Mouse (Mus musculus) MEL (cell line): ENCODE data around the gene Shox2. TPM values are rescaled to one million over a fixed set of nuclear protein-coding genes. Genes with fewer than 3 reads are reported as not detected.
A peak's percentile ranks its signal among the peaks of the same experiment; 100 is the strongest.

Experiments used
- DNase-seq: peaks from one replicate; pipeline ENCODE4 v3.0.0; 2011; ENCODE audit warnings: low read depth, low spot score
- H3K27ac ChIP-seq: 2 replicates; pipeline ENCODE4 v1.5.1; 2012; ENCODE audit warnings: low read depth, mild to moderate bottlenecking, control low read depth, low read length, moderate library complexity; ENCODE audit not compliant: control insufficient read depth
- H3K27me3 ChIP-seq, 2 experiments: fragments of 150-350 bp in 1 of 2; sonication (generic) in 1 of 2; 2 replicates each; pipeline ENCODE4 v1.6.1; 2012; ENCODE audit warnings: low read length in 2 of 2, mild to moderate bottlenecking in 2 of 2, improper control_type of control experiment in 1 of 2, moderate library complexity in 1 of 2; ENCODE audit not compliant: insufficient read depth in 2 of 2, control insufficient read depth in 1 of 2
- H3K36me3 ChIP-seq, 2 experiments: 2 replicates each; pipeline ENCODE4 v1.6.1; 2012 to 2014; ENCODE audit warnings: low read length in 2 of 2, improper control_type of control experiment in 1 of 2, inconsistent platforms in 1 of 2, mild to moderate bottlenecking in 1 of 2; ENCODE audit not compliant: insufficient read depth in 2 of 2, control insufficient read depth in 1 of 2
- H3K4me1 ChIP-seq, 2 experiments: fragments of 150-350 bp in 1 of 2; sonication (generic) in 1 of 2; 2 replicates each; pipeline ENCODE4 v1.6.1; 2012; ENCODE audit warnings: low read length in 2 of 2, improper control_type of control experiment in 1 of 2, mild to moderate bottlenecking in 1 of 2; ENCODE audit not compliant: insufficient read depth in 2 of 2, control insufficient read depth in 1 of 2
- H3K4me3 ChIP-seq, 2 experiments: fragments of 150-350 bp in 1 of 2; sonication (generic) in 1 of 2; 2 replicates each; pipeline ENCODE4 v1.5.1; 2012; ENCODE audit warnings: low read depth in 2 of 2, low read length in 2 of 2, mild to moderate bottlenecking in 2 of 2, moderate library complexity in 2 of 2, control low read depth in 1 of 2, improper control_type of control experiment in 1 of 2; ENCODE audit not compliant: control insufficient read depth in 1 of 2, insufficient read depth in 1 of 2
- H3K79me2 ChIP-seq: 2 replicates; pipeline ENCODE4 v1.6.1; 2012; ENCODE audit warnings: mild to moderate bottlenecking, low read length, moderate library complexity; ENCODE audit not compliant: control insufficient read depth, poor library complexity, insufficient read depth
- H3K9ac ChIP-seq: 2 replicates; pipeline ENCODE4 v1.6.1; 2012; ENCODE audit warnings: low read depth, mild to moderate bottlenecking, control low read depth, low read length, moderate library complexity; ENCODE audit not compliant: control insufficient read depth, poor library complexity, severe bottlenecking
- H3K9me3 ChIP-seq: fragments of 150-350 bp; sonication (generic); replicated peaks from 2 replicates; pipeline ENCODE4 v1.6.1; 2012; ENCODE audit warnings: mild to moderate bottlenecking, low read length, improper control_type of control experiment, moderate library complexity; ENCODE audit not compliant: insufficient read depth
- CHD2 ChIP-seq: IDR thresholded peaks from 2 replicates; pipeline ENCODE4 v1.6.1; 2011; ENCODE audit warnings: low read length, improper control_type of control experiment
- ELF1 ChIP-seq: IDR thresholded peaks from 2 replicates; pipeline ENCODE4 v1.6.1; 2014; ENCODE audit warnings: low read depth, mild to moderate bottlenecking, inconsistent platforms, low read length, improper control_type of control experiment, moderate library complexity
- GABPA ChIP-seq: IDR thresholded peaks from 2 replicates; pipeline ENCODE4 v1.6.1; 2012; ENCODE audit warnings: low read depth, mild to moderate bottlenecking, inconsistent platforms, low read length, improper control_type of control experiment, moderate library complexity
- HCFC1 ChIP-seq: IDR thresholded peaks from 2 replicates; pipeline ENCODE4 v1.6.1; 2012; ENCODE audit warnings: low read depth, mild to moderate bottlenecking, inconsistent platforms, low read length, improper control_type of control experiment, moderate library complexity
- MAX ChIP-seq: IDR thresholded peaks from 2 replicates; pipeline ENCODE4 v1.6.1; 2011; ENCODE audit warnings: low read length, improper control_type of control experiment
- MEF2A ChIP-seq: IDR thresholded peaks from 2 replicates; pipeline ENCODE4 v1.6.1; 2014; ENCODE audit warnings: low read depth, mild to moderate bottlenecking, inconsistent platforms, low read length, improper control_type of control experiment; ENCODE audit not compliant: poor library complexity, insufficient replicate concordance, severe bottlenecking; ENCODE audit errors: extremely low read depth
- MXI1 ChIP-seq: IDR thresholded peaks from 2 replicates; pipeline ENCODE4 v1.6.1; 2011; ENCODE audit warnings: mild to moderate bottlenecking, low read depth, low read length, improper control_type of control experiment
- MYB ChIP-seq: IDR thresholded peaks from 2 replicates; pipeline ENCODE4 v1.6.1; 2011; ENCODE audit warnings: mild to moderate bottlenecking, low read depth, low read length, improper control_type of control experiment
- NELFE ChIP-seq: IDR thresholded peaks from 2 replicates; pipeline ENCODE4 v1.6.1; 2011; ENCODE audit warnings: low read depth, low read length, improper control_type of control experiment
- NRF1 ChIP-seq: IDR thresholded peaks from 2 replicates; pipeline ENCODE4 v1.6.1; 2014; ENCODE audit warnings: low read depth, mild to moderate bottlenecking, inconsistent platforms, low read length, improper control_type of control experiment, moderate library complexity; ENCODE audit not compliant: poor library complexity, insufficient read depth, severe bottlenecking
- POLR2A ChIP-seq, 2 experiments: IDR thresholded peaks; 2 replicates each; pipeline ENCODE4 v1.6.1; 2011 to 2012; ENCODE audit warnings: low read length in 2 of 2, mild to moderate bottlenecking in 2 of 2, control low read depth in 1 of 2, improper control_type of control experiment in 1 of 2, low read depth in 1 of 2, moderate library complexity in 1 of 2; ENCODE audit not compliant: control insufficient read depth in 1 of 2, insufficient read depth in 1 of 2, poor library complexity in 1 of 2
- POLR2AphosphoS2 ChIP-seq: IDR thresholded peaks from 2 replicates; pipeline ENCODE4 v1.6.1; 2011; ENCODE audit warnings: low read length, improper control_type of control experiment
- RCOR1 ChIP-seq: IDR thresholded peaks from 2 replicates; pipeline ENCODE4 v1.6.1; 2012; ENCODE audit warnings: low read depth, mild to moderate bottlenecking, inconsistent platforms, low read length, improper control_type of control experiment
- SIN3A ChIP-seq: IDR thresholded peaks from 2 replicates; pipeline ENCODE4 v1.6.1; 2012; ENCODE audit warnings: low read length, improper control_type of control experiment, inconsistent platforms
- TAL1 ChIP-seq: IDR thresholded peaks from 2 replicates; pipeline ENCODE4 v1.6.1; 2012; ENCODE audit warnings: mild to moderate bottlenecking, inconsistent platforms, low read length, moderate library complexity, mixed read lengths
- TBP ChIP-seq: IDR thresholded peaks from 2 replicates; pipeline ENCODE4 v1.8.0; 2011; ENCODE audit warnings: low read depth, low read length, improper control_type of control experiment
- UBTF ChIP-seq: IDR thresholded peaks from 2 replicates; pipeline ENCODE4 v1.6.1; 2012; ENCODE audit warnings: low read depth, mild to moderate bottlenecking, inconsistent platforms, low read length, improper control_type of control experiment, moderate library complexity, borderline replicate concordance; ENCODE audit not compliant: insufficient read depth
- USF1 ChIP-seq: IDR thresholded peaks from 2 replicates; pipeline ENCODE4 v1.6.1; 2014; ENCODE audit warnings: low read depth, mild to moderate bottlenecking, inconsistent platforms, low read length, improper control_type of control experiment, moderate library complexity
- USF2 ChIP-seq, 2 experiments: IDR thresholded peaks; 2 replicates each; pipeline ENCODE4 v1.6.1; 2011 to 2012; ENCODE audit warnings: improper control_type of control experiment in 2 of 2, low read length in 2 of 2, borderline replicate concordance in 1 of 2, inconsistent platforms in 1 of 2, low read depth in 1 of 2, mild to moderate bottlenecking in 1 of 2; ENCODE audit not compliant: insufficient read depth in 1 of 2
- ZC3H11A ChIP-seq: IDR thresholded peaks from 2 replicates; pipeline ENCODE4 v1.6.1; 2012; ENCODE audit warnings: low read depth, mild to moderate bottlenecking, inconsistent platforms, low read length, improper control_type of control experiment
- ZKSCAN1 ChIP-seq: IDR thresholded peaks from 2 replicates; pipeline ENCODE4 v1.6.1; 2012; ENCODE audit warnings: low read depth, mild to moderate bottlenecking, inconsistent platforms, low read length, improper control_type of control experiment, moderate library complexity
- ZNF384 ChIP-seq: IDR thresholded peaks from 2 replicates; pipeline ENCODE4 v1.6.1; 2012; ENCODE audit warnings: low read depth, mild to moderate bottlenecking, inconsistent platforms, low read length, improper control_type of control experiment
- polyA plus RNA-seq, 2 experiments: library from polyadenylated mRNA; stranded (reverse) in 1 of 2; unstranded in 1 of 2; fragments of >175 nt in 1 of 2; fragments of >200 nt in 1 of 2; gene quantifications; 2 replicates each; pipeline versions ENCODE4 v1.2.1 to v1.2.4; 2012; ENCODE audit warnings: low replicate concordance in 2 of 2, low read depth in 1 of 2; ENCODE audit not compliant: insufficient read length in 2 of 2, insufficient read depth in 1 of 2, missing spikeins in 1 of 2
- total RNA-seq: library from RNA; depleted of rRNA; stranded (reverse); fragments of 300-350 nt; gene quantifications from 2 replicates; pipeline ENCODE4 v1.2.3, GENCODE M21; 2012

Gene Shox2
- total and polyA plus RNA-seq, 3 experiments = 3.1 to 6.5 TPM; not detected in 1

DNA sequence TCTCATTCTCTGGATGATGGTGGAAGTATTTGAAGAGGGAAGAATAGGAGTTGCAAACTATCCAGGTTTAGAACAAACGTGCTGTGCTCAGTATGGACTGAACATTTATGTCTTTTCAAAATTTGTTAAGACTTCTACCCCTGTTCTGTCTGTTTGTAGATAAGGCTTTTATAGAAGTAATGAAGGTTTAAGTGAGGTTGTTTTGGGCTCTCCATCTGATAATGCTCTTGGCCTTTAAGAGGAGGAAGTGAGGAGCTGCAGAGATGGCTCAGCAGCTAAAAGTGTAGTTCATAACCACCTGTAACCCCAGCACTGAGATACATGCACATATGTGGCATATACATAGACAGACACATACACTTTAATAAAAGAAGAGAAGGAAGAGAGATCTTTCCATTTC is 15.2 kb upstream of the Shox2 start (continued):
- no peak for TF ChIP-seq MYB
- peak; percentile 49; the same call in 1 of the 2 replicates for TF ChIP-seq RCOR1
- peak; percentile 52 for TF ChIP-seq TAL1
- TF ChIP-seq UBTF = no peak
- no peak for TF ChIP-seq ZNF384
- TF ChIP-seq USF2 (IDR thresholded peaks at IDR 0.05; ENCODE audit: borderline replicate concordance in 1 of 2, insufficient read depth in 1 of 2, low read depth in 1 of 2, low read length in 2 of 2) = no peak
- TF ChIP-seq ZKSCAN1 = no peak
- no peak for TF ChIP-seq CHD2
- no peak for TF ChIP-seq MAX
- no peak for TF ChIP-seq GABPA
- TF ChIP-seq HCFC1 = 0 out of 2 replicates have a peak, but pooled peaks have one; percentile 11

DNA sequence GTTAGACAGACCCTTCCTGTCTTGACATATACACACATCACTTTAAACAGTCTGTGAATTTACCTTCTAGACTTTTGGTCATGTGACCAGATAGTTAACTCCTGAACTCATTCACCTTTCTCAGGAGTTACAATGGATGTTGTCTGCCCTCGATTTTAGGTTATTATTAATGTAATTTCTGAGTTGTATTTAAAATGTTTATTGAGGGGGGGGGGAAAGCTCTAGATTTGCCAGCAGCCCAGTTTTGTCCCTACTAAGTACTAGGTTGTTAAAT is 4.7 kb upstream of the Shox2 start:
- Histone ChIP-seq H3K27ac (peak overlapping the region; percentile 30; the same call in 1 of the 2 replicates), H3K4me1 (peaks cover 2% of the 10 kb centered on the region in 2 experiments; a peak in 2 of 4 replicates)
- TF ChIP-seq GABPA (no peak), USF1 (peak; percentile 84), USF2 (IDR thresholded peaks at IDR 0.05; ENCODE audit: borderline replicate concordance in 1 of 2, insufficient read depth in 1 of 2, low read depth in 1 of 2, low read length in 2 of 2) (peak in 1 of 2 experiments; percentile 49; a peak in 1 of 4 replicates), POLR2A (IDR thresholded peaks at IDR 0.05; ENCODE audit: control insufficient read depth in 1 of 2, insufficient read depth in 1 of 2, low read depth in 1 of 2, low read length in 2 of 2, poor library complexity in 1 of 2) (no peak), POLR2AphosphoS2 (no peak)

DNA sequence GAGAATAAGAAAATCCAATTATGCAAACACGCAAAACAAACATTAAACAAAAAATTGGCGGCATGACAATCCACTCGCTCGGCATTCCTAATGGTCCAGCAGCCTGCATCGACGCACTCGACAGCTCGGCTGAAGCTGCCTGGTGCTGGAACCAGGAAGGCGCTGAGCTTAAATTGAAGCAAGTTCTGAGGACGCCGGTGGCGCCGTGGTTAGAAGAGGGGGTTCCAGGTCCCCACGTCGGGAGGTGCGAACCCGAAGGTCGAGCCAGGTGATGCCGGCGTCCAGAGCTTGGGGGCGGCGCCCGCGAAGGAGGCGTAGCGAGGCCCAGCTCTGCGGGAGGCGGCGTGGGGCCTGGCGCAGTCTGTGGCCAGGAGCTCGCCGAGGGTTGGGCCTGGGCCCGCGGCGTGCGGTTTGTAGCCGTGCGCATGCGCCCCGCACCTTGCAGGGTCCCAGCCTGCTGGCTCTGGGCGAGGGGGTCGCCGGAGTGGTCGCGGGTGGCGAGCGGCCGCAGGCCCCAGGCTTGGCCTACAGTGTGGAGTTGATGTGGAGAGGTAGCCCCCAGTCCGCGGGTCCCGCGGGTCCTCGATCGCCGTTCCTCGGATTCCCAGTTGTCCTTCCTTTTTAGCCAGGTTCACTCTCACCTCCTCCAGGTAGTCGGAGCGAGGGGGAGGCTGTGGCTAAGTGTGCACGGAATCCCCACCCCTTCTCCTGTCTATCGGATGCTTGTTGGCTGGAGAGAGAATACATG is 4.1 kb upstream of the Shox2 start:
- no peaks in the 10 kb centered on the region for H3K27me3 ChIP-seq
- peak overlapping the region; percentile 99 for H3K9ac ChIP-seq
- H3K4me1 ChIP-seq = peaks cover 2% of the 10 kb centered on the region in 2 experiments; a peak in 2 of 4 replicates
- peaks cover 31% of the 10 kb centered on the region for H3K79me2 ChIP-seq
- peak overlapping the region; percentile 76 to 99 for H3K4me3 ChIP-seq
- TF ChIP-seq NELFE (peak; percentile 60; the same call in 1 of the 2 replicates), ZKSCAN1 (0 out of 2 replicates have a peak, but pooled peaks have one; percentile 11), SIN3A (peak; percentile 95), POLR2A (IDR thresholded peaks at IDR 0.05; ENCODE audit: control insufficient read depth in 1 of 2, insufficient read depth in 1 of 2, low read depth in 1 of 2, low read length in 2 of 2, poor library complexity in 1 of 2) (peak; percentile 69 to 73; a peak in 3 of 4 replicates), TBP (peak; percentile 78), MEF2A (no peak), MXI1 (peak; percentile 91), ZC3H11A (no peak), ELF1 (peak; percentile 93), NRF1 (peak; percentile 88), HCFC1 (peak; percentile 89)
- peak; percentile 92 for DNase-seq
- H3K27ac ChIP-seq = peak overlapping the region; percentile 72
- H3K36me3 ChIP-seq = peaks cover 0 to 7% of the 10 kb centered on the region in 2 experiments; a peak in 2 of 4 replicates
- no peaks in the 10 kb centered on the region for H3K9me3 ChIP-seq

More for the DNA sequence above, 4.7 kb upstream of the Shox2 start:
- Histone ChIP-seq H3K36me3 (peaks cover 0 to 7% of the 10 kb centered on the region in 2 experiments; a peak in 2 of 4 replicates), H3K27me3 (no peaks in the 10 kb centered on the region), H3K4me3 (peak overlapping the region; percentile 76 to 99), H3K9ac (peak overlapping the region; percentile 99), H3K9me3 (no peaks in the 10 kb centered on the region), H3K79me2 (peaks cover 31% of the 10 kb centered on the region)
- no peak for DNase-seq
